Mouse (Mus musculus) E14TG2a.4 (cell line): ENCODE measurements around the gene Ell2.

Experiments
- CTCF ChIP-seq: conservative IDR thresholded peaks from 2 replicates; pipeline ENCODE4 v1.5.1; 2014; ENCODE audit warnings: low read length
- NANOG ChIP-seq: IDR thresholded peaks from 2 replicates; pipeline ENCODE4 v1.6.1; 2014; ENCODE audit warnings: borderline replicate concordance, low read length, mixed read lengths
- POU5F1 ChIP-seq: IDR thresholded peaks from 2 replicates; pipeline ENCODE4 v1.6.1; 2014; ENCODE audit warnings: low read length, borderline replicate concordance

DNA sequence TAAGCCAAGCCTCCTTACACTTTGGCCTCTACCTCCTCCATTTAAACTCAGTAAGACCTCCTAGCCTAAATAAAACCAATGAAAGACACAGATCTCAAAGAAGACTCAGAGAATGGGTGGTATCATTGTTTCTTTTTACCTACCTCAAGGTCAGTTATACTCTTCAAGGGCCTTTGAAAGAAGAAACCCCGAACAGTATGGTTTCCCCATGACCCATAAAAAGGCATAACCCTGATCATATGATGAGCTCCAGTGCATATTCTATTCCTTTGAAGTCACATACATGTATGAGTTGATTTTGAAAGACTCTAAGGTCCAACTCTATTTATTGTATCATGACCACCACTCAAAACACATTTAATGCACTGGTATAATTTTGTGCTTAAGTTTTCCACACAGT, at the start of gene Ell2:
- TF ChIP-seq CTCF (no peak), NANOG (no peak), POU5F1 (no peak)
